Mouse (Mus musculus) cerebellum, adult (tissue): Measurements from ENCODE around the gene Mettl6.
A peak's percentile ranks its signal among the peaks of the same experiment; 100 is the strongest.
"Not testable (repeated sequence)": the region's sequence is repeated elsewhere in the genome, so short reads cannot be mapped to it uniquely, and the experiment has no call there.

Experiments used
- ATAC-seq: cut with Nextera tagmentation; 2 replicates; pipeline ENCODE4 v1.9.2; 2017; ENCODE audit warnings: mild to moderate bottlenecking, moderate library complexity, mixed read lengths; ENCODE audit not compliant: insufficient number of reproducible peaks, low FRiP score, low TSS enrichment

Gene Mettl6

GRCm38 (mm10) chr14:31482417-31482816 lies 12.4 kb downstream of the Mettl6 start:
- no peak for ATAC-seq

DNA sequence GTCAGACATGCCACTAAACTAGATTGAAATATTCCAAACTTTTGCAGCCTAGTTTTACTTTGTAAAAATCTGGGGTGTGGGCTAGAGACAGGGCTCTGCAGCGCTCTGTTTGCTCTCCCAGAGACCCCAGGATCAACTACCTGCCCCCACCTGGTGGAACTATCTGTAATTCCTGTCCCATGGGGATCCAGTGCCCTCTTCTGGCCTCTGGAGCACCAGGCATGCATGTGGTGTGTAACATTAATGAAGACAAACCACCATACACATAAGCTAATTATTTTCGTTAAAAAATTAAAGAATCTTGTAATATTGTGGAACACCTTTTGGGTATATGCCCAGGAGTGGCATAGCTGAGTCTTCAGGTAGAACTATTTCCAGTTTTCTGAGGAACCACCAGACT lies 21.5 kb downstream of the Mettl6 start:
- no peak for ATAC-seq

- peak; percentile 64; the same call in 1 of the 2 replicates for ATAC-seq
These were observed 22.3 kb downstream of the Mettl6 start for GRCm38 (mm10) chr14:31472451-31473061.

- ATAC-seq, result no peak
These were observed 25.1 kb downstream of the Mettl6 start for GRCm38 (mm10) chr14:31469711-31470110.

- no peak for ATAC-seq
These were observed 30.7 kb downstream of the Mettl6 start for GRCm38 (mm10) chr14:31464176-31464575.

DNA sequence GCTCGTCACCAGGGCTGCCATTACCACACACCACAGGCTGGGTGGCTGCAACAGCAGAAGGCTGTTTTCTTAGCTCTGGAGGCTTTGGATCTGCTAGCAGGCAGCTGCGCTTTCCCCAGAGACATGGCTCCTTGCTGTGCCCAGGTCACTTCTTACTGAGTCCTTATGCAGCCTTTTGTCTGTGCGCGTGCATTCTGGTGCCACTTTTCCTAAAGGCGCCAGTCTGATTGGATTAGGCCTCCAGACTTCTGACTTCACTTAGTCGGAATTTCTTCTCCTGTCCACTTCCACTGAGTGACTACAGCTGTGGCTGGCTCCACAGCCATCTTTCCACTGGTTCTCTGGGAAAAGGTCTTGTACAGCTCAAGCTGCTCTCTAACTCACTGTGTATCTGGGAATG lies 32.0 kb downstream of the Mettl6 start:
- ATAC-seq, result no peak

DNA sequence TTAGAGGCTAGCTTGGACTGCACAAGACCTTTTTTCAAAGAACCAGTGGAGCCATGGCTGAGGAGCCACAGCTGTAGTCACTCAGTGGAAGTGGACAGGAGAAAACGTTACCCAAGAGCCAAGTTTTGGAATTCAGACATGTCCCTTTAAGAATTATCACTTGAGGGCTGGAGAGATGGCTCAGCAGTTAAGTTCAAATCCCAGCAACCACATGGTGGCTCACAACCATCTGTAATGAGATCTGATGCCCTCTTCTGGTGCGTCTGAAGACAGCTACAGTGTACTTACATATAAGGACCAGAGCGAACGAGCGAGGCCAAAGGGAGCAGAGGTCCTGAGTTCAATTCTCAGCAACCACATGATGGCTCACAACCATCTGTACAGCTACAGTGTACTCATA lies 32.6 kb downstream of the Mettl6 start:
- not testable (repeated sequence) for ATAC-seq

DNA sequence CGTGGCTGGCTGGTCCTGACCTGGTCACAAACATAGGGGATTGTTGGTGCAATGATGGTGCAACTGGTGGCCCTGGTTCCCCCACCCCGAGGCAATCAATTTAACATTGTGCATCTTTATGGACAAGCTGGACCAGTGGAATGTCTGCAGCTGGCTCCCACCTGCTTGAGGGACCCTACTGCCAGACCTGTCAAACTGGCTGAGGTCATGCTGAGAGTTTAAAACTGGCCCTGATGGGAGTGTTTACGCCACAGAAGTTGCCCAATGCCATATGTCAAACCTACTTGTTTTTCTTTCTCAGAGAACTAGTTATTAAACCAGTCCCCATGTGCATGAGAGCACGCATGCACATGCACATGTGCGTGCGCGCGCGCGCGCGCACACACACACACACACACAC lies 36.8 kb downstream of the Mettl6 start:
- ATAC-seq, result no peak

DNA sequence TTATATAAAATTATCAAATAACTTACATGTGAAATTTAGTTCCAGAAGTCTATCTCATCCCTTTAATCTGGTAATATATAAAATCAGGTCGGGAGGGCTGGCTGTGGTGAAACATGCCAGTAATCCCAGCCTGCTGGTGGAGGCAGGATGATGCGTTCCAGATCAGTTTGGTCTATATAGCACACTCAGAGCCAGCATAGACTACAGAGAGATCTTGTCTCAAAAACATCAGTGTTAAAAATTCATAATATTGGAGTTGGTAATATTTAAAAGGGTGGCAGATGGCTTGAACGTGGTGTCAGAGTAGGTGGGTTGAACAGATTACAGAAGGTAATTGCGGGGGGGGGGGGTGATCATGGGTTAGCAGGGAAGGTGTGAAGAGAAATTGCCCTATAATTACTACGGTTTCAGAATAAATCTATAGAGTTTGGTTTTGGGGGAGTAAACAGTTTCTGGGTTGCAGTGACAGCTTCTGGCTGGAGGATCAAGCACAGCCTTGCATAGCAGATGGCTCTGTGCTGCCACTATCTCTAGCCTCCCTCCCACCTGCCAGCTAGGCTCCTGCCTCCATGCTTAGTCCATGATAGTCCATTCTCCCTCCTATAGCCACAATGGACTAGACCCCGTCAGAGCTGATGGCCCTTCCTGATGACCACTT lies 38.6 kb downstream of the Mettl6 start:
- no peak for ATAC-seq

- ATAC-seq, result no peak
These were observed 39.8 kb downstream of the Mettl6 start for GRCm38 (mm10) chr14:31454849-31455566.

- ATAC-seq, result not testable (repeated sequence)
These were observed 40.9 kb downstream of the Mettl6 start for GRCm38 (mm10) chr14:31453946-31454345.

- ATAC-seq, result no peak
These were observed 45.8 kb downstream of the Mettl6 start for GRCm38 (mm10) chr14:31448994-31449393.

- ATAC-seq, result no peak
These were observed 51.2 kb downstream of the Mettl6 start for GRCm38 (mm10) chr14:31443616-31444015.

DNA sequence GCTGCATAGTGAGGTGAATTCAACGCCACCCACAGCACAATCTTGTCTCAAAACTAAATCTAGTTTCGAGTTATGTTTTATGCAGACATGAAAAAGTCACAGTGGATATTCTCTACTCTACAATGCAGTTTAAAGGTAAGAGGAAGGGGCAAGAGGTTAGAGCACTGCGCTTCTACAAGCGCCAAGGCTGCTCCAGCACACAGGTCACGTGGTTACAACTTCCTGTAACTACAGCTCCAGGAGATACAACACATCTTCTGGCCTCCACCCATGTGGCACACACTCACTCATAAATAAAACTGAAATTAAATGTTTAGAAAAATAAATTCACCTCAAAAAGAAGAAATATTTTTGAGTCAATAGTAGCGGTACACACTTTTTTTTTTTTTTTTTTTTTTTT lies 54.1 kb downstream of the Mettl6 start:
- no peak for ATAC-seq

GRCm38 (mm10) chr14:31440230-31440629 lies 54.6 kb downstream of the Mettl6 start:
- no peak for ATAC-seq

- no peak for ATAC-seq
These were observed 55.6 kb downstream of the Mettl6 start for GRCm38 (mm10) chr14:31439279-31439678.

GRCm38 (mm10) chr14:31437826-31438529 lies 56.9 kb downstream of the Mettl6 start:
- ATAC-seq, result no peak

GRCm38 (mm10) chr14:31435930-31436693 lies 58.7 kb downstream of the Mettl6 start, which contains the start of gene Sh3bp5:
Gene Sh3bp5, minus strand, starts transcription at chr14:31436078.
- ATAC-seq, result peak; percentile 95

DNA sequence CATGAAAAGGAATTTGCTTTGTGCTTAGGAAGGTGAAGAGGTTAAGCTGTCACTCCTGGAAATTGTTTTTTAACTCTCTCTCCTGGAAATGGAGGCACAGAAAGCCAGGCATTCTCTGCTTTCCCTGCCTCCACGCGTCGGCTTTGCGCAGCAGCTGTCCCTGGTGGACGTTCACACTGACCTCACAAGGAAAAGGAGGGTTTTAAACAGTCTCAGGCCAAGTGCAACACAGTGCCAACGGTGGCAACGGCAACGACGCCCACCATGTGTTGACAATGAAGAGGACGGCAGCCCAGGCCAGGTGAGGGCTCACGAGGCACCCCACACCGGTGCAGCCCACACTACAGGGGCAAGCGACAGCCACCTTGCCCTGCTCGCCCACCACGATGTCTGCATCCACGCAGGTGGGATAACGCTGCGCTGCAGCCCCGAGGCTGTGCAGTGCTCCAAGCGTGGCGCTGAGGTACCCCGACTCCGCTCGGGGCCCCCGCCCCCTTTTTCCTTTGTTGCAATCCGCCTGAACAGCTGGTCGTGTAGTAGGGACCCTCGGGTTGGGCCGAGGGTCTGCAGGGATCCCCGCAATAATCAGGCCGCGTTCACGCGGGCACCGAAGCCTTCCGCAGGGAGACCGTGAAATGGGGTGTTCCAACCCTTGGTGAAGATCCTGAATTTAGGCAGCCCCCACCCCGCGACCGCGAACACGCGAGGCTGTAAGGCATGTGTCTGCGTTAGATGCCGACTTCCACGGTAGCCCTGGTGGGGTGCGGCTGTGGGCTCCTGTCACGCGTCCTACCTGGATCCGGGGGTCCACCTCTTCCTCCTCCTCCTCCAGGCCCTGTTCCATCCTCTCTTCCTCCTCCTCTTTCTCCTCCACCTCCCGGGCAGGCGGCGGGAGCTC lies 59.6 kb downstream of the Mettl6 start:
- peak; percentile 27; the same call in 1 of the 2 replicates for ATAC-seq
